Mouse (Mus musculus): ENCODE results near the gene Clmn.

- TF ChIP-seq CTCF (IDR thresholded peaks at IDR 0.05; ENCODE audit: low read depth) (no peak), EP300 (IDR thresholded peaks at IDR 0.05; ENCODE audit: low read depth) (no peak)
Measured at GRCm38 (mm10) chr12:104907133-104907532, 42.3 kb upstream of the Clmn start.

Data from heart, postnatal 0 days (tissue).